Mouse (Mus musculus): ENCODE measurements around the gene Stip1. TPM values are rescaled to one million over a fixed set of nuclear protein-coding genes. Genes with fewer than 3 reads are reported as not detected.
A peak's percentile ranks its signal among the peaks of the same experiment; 100 is the strongest.

The Stip1 gene
- total and polyA plus RNA-seq, 3 experiments: 178 to 314 (median 202) TPM

DNA sequence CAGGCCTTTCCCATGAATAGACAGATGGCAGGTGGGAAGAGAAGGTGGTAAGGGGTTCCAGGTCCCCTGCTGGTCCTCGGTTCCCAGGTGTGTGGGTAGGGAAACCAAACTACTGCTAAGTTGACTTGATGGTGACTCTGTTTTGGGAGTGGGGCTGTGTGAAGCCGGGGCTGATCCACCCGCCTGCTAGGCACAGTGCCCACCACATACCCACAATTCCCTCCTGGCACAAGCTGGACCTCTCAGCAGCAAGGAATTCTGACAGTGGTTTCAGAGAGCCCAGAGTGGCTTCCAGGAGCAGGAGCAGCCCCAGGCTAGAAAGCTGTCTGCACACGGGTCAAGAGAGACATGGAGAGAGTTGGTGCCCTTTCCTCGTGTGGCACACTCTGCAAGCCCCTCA, 49.3 kb upstream of the Stip1 start:
- dilution Hi-C loops (cut with MboI; ENCODE audit: extremely low pct_ligation_motif_present, extremely low pct_unique_long_range_greater_than_20kb, low sequenced_read_pairs) (no loop called here), in situ Hi-C loops (cut with MboI; ENCODE audit: low pct_ligation_motif_present, low pct_unique_long_range_greater_than_20kb, low sequenced_read_pairs) (no loop called here)
- no peaks in the 10 kb centered on the region for H3K36me3 ChIP-seq (replicated peaks in 1 of 2; ENCODE audit: control insufficient read depth in 1 of 2, insufficient read depth in 1 of 2, low read length in 1 of 2)
- DNase-seq (ENCODE audit: extremely low read depth): no peak
- no peak overlapping the region for H3K4me3 ChIP-seq (replicated peaks in 1 of 3; ENCODE audit: low read depth in 2 of 3, low read length in 2 of 3, poor library complexity in 1 of 3)
- no peak overlapping the region for H3K27ac ChIP-seq (ENCODE audit: insufficient read depth, low read depth)
- TF ChIP-seq USF1 (IDR thresholded peaks at IDR 0.05; ENCODE audit: low read depth, low read length): no peak
- no peak for TF ChIP-seq UBTF (IDR thresholded peaks at IDR 0.05; ENCODE audit: low read depth, low read length)
- TF ChIP-seq CHD2 (IDR thresholded peaks at IDR 0.05; ENCODE audit: low read length): no peak
- TF ChIP-seq CTCF (conservative IDR thresholded peaks at IDR 0.05 in 1 of 2, IDR thresholded peaks at IDR 0.05 in 1 of 2; ENCODE audit: low read depth in 2 of 2, low read length in 2 of 2): no peak
- TF ChIP-seq GABPA (IDR thresholded peaks at IDR 0.05; ENCODE audit: insufficient replicate concordance, low read depth, low read length): no peak
- TF ChIP-seq HCFC1 (IDR thresholded peaks at IDR 0.05; ENCODE audit: low read depth, low read length): no peak
- TF ChIP-seq MYC (IDR thresholded peaks at IDR 0.05; ENCODE audit: low read depth, low read length): no peak
- no peak for TF ChIP-seq BHLHE40 (IDR thresholded peaks at IDR 0.05; ENCODE audit: low read depth, low read length)
- TF ChIP-seq EP300 (IDR thresholded peaks at IDR 0.05; ENCODE audit: low read length): no peak
- TF ChIP-seq ZC3H11A (IDR thresholded peaks at IDR 0.05; ENCODE audit: low read depth, low read length): no peak
- no peak for TF ChIP-seq SMC3 (IDR thresholded peaks at IDR 0.05; ENCODE audit: low read depth, low read length)
- no peak for TF ChIP-seq TBP (conservative IDR thresholded peaks at IDR 0.05; ENCODE audit: low read depth, low read length)
- TF ChIP-seq PAX5 (IDR thresholded peaks at IDR 0.05; ENCODE audit: low read length): no peak
- no peak for TF ChIP-seq IRF4 (IDR thresholded peaks at IDR 0.05; ENCODE audit: low read depth, low read length)
- TF ChIP-seq CHD1 (IDR thresholded peaks at IDR 0.05; ENCODE audit: low read depth, low read length): no peak
- TF ChIP-seq JUND (conservative IDR thresholded peaks at IDR 0.05; ENCODE audit: low read depth, low read length): no peak
- no peak for TF ChIP-seq JUN (IDR thresholded peaks at IDR 0.05; ENCODE audit: insufficient read depth, low read depth, low read length)
- no peak for TF ChIP-seq ZMIZ1 (IDR thresholded peaks at IDR 0.05; ENCODE audit: low read depth, low read length)
- TF ChIP-seq MAZ (IDR thresholded peaks at IDR 0.05; ENCODE audit: low read depth, low read length): no peak
- TF ChIP-seq ELF1 (IDR thresholded peaks at IDR 0.05; ENCODE audit: low read depth, low read length): no peak
- H3K4me1 ChIP-seq (ENCODE audit: control insufficient read depth in 1 of 2, insufficient read depth in 2 of 2): peaks cover 0 to 10% of the 10 kb centered on the region in 2 experiments; a peak in 2 of 4 replicates
- H3K4me2 ChIP-seq (ENCODE audit: insufficient read depth, low read depth, poor library complexity, severe bottlenecking): no peak overlapping the region
- no peaks in the 10 kb centered on the region for H3K79me2 ChIP-seq (replicated peaks; ENCODE audit: control insufficient read depth, extremely low read depth, insufficient read depth, poor library complexity, severe bottlenecking)
- no peak overlapping the region for H3K9ac ChIP-seq (ENCODE audit: insufficient read depth, low read depth)
- H3K9me3 ChIP-seq (replicated peaks; ENCODE audit: low read length): no peaks in the 10 kb centered on the region
- peaks cover 97% of the 10 kb centered on the region for H3K27me3 ChIP-seq (replicated peaks)

DNA sequence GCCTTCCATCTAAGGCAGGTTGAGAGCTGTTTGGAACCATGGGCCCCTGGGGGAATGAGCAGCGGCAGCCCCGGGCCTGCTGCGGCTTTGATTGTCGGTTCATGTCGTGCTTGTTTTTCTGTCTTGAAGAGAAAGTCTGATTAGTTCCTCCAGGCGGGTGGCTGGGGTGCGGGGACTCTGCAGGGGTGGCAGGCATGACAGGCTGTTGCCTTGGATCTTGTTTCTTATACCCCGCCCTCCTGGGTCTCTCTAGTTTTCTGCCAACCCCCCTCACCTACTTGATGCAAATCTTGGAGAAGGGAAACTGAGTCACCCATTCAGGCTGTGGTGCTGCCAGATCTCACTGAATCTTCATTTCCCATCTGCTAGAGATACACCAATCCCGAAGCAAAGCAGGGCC, 48.8 kb upstream of the Stip1 start:
- in situ Hi-C loops (cut with MboI; ENCODE audit: low pct_ligation_motif_present, low pct_unique_long_range_greater_than_20kb, low sequenced_read_pairs) (no loop called here), dilution Hi-C loops (cut with MboI; ENCODE audit: extremely low pct_ligation_motif_present, extremely low pct_unique_long_range_greater_than_20kb, low sequenced_read_pairs) (no loop called here)
- Histone ChIP-seq H3K4me1 (ENCODE audit: control insufficient read depth in 1 of 2, insufficient read depth in 2 of 2) (peaks cover 0 to 11% of the 10 kb centered on the region in 2 experiments; a peak in 2 of 4 replicates), H3K9me3 (replicated peaks; ENCODE audit: low read length) (no peaks in the 10 kb centered on the region), H3K4me3 (replicated peaks in 1 of 3; ENCODE audit: low read depth in 2 of 3, low read length in 2 of 3, poor library complexity in 1 of 3) (no peak overlapping the region), H3K9ac (ENCODE audit: insufficient read depth, low read depth) (no peak overlapping the region), H3K36me3 (replicated peaks in 1 of 2; ENCODE audit: control insufficient read depth in 1 of 2, insufficient read depth in 1 of 2, low read length in 1 of 2) (no peaks in the 10 kb centered on the region), H3K79me2 (replicated peaks; ENCODE audit: control insufficient read depth, extremely low read depth, insufficient read depth, poor library complexity, severe bottlenecking) (no peaks in the 10 kb centered on the region), H3K4me2 (ENCODE audit: insufficient read depth, low read depth, poor library complexity, severe bottlenecking) (peak overlapping the region; percentile 17; the same call in 1 of the 2 replicates), H3K27me3 (replicated peaks) (peaks cover 99% of the 10 kb centered on the region), H3K27ac (ENCODE audit: insufficient read depth, low read depth) (no peak overlapping the region)
- DNase-seq (ENCODE audit: extremely low read depth): no peak
- TF ChIP-seq NRF1 (IDR thresholded peaks at IDR 0.05; ENCODE audit: low read depth, low read length) (no peak), MAFK (IDR thresholded peaks at IDR 0.05; ENCODE audit: insufficient replicate concordance, low read length) (no peak), ELF1 (IDR thresholded peaks at IDR 0.05; ENCODE audit: low read depth, low read length) (no peak), MXI1 (IDR thresholded peaks at IDR 0.05; ENCODE audit: low read depth, low read length) (no peak), JUND (conservative IDR thresholded peaks at IDR 0.05; ENCODE audit: low read depth, low read length) (no peak), BHLHE40 (IDR thresholded peaks at IDR 0.05; ENCODE audit: low read depth, low read length) (no peak), ETS1 (conservative IDR thresholded peaks at IDR 0.05; ENCODE audit: low read depth, low read length) (no peak), MEF2A (IDR thresholded peaks at IDR 0.05; ENCODE audit: borderline replicate concordance, low read depth, low read length) (no peak), JUN (IDR thresholded peaks at IDR 0.05; ENCODE audit: insufficient read depth, low read depth, low read length) (no peak), USF2 (conservative IDR thresholded peaks at IDR 0.05; ENCODE audit: low read depth, low read length) (no peak), NELFE (IDR thresholded peaks at IDR 0.05; ENCODE audit: low read depth, low read length) (no peak), MAZ (IDR thresholded peaks at IDR 0.05; ENCODE audit: low read depth, low read length) (no peak)
